In genomic region chr11:60913301-60914196, GRCm38 (mm10) we compare ENCODE assay signal across 8 mouse cellular contexts. TPM values are rescaled to one million over a fixed set of nuclear protein-coding genes. Genes with fewer than 3 reads are reported as not detected.
DNase-seq lines count a peak whose midpoint lies in the region; ATAC-seq lines count a peak whose summit lies in the region.

No protein-coding gene starts in this region.

- H3K9me3 ChIP-seq in intestine, embryonic 14.5 days (ENCODE audit: control insufficient read depth, low read length) = no peaks in the 10 kb centered on the region

- H3K27ac ChIP-seq in intestine, embryonic 14.5 days (ENCODE audit: low read depth) = 0 out of 2 replicates have a peak overlapping the region, but pooled peaks have one; percentile 16

- DNase-seq in adrenal gland, adult 18-20 months (ENCODE audit: low spot score in 2 of 2) = peak; percentile 89 to 90
- peak; percentile 94 for DNase-seq in embryo, embryonic 10.5 days (ENCODE audit: low spot score)
- DNase-seq in gastrocnemius, postnatal 25 days = peak; percentile 89
- DNase-seq in intestine, embryonic 14.5 days (ENCODE audit: low spot score) = peak; percentile 93
- peak; percentile 91 to 92 for DNase-seq in left cerebral cortex, postnatal 14 days (ENCODE audit: low spot score in 2 of 2)
- peak; percentile 89 for DNase-seq in right cerebral cortex, postnatal 14 days
- peak; percentile 88 for DNase-seq in urinary bladder, postnatal 25 days (ENCODE audit: low spot score)

- peak overlapping the region; percentile 53 for H3K9ac ChIP-seq in intestine, embryonic 14.5 days (ENCODE audit: low read length)

- H3K4me2 ChIP-seq in intestine, embryonic 14.5 days (ENCODE audit: low read length) = peak overlapping the region; percentile 84

- intact Hi-C loops in left cerebral cortex, postnatal 14 days (cut with DNase I) = no loop called here

- peak overlapping the region; percentile 83 for H3K4me3 ChIP-seq in intestine, embryonic 14.5 days (ENCODE audit: low read depth, low read length)

- H3K4me1 ChIP-seq in intestine, embryonic 14.5 days (replicated peaks; ENCODE audit: control insufficient read depth, insufficient read depth, low read length) = peaks cover 15% of the 10 kb centered on the region

- peak; percentile 87 for ATAC-seq in intestine, embryonic 14.5 days (replicated peaks; ENCODE audit: low FRiP score, low TSS enrichment, low read depth)
- peak; percentile 86 for ATAC-seq in megakaryocyte-erythroid progenitor cell, adult 5-6 weeks (replicated peaks; ENCODE audit: low FRiP score, low TSS enrichment, poor library complexity, severe bottlenecking)

- no peaks in the 10 kb centered on the region for H3K27me3 ChIP-seq in intestine, embryonic 14.5 days (replicated peaks; ENCODE audit: control insufficient read depth, insufficient read depth, low read length)

- no peaks in the 10 kb centered on the region for H3K36me3 ChIP-seq in intestine, embryonic 14.5 days (ENCODE audit: control insufficient read depth, insufficient read depth, low read length)

- WGBS in intestine, embryonic 14.5 days = under 1% methylated on average over 81 of the region's 86 CpGs

RNA-seq across cellular contexts. Expression of gene Natd1, which starts 1.0 kb away (rescaled TPM):
- 10 to 100 TPM; 21.6 to 22.9 TPM for total RNA-seq in adrenal gland, adult 18-20 months (2021)
- total RNA-seq in gastrocnemius, postnatal 25 days (2021) = 10 to 100 TPM in 1 of 2 experiments, 1 to 10 TPM in 1; 9.5 to 10.3 TPM
- 15.4 and 16.8 TPM in 2 replicates for polyA plus RNA-seq in intestine, embryonic 14.5 days (2014; fragmentation: Nextera tagmentation; extraction: Ambion mirVana)
- 10 to 100 TPM; 10.6 to 11.8 TPM for total RNA-seq in left cerebral cortex, postnatal 14 days (2021)
- total RNA-seq in megakaryocyte-erythroid progenitor cell, adult 5-6 weeks (2014; fragmentation: Nextera tagmentation) = 5.8 and 9.2 TPM in 2 replicates
- 1.4 and 2.2 TPM in 2 replicates for total RNA-seq in megakaryocyte-erythroid progenitor cell, adult 5-6 weeks (2017)

RNA-seq across cellular contexts. Expression of gene Map2k3, which starts 18.3 kb away (rescaled TPM):
- total RNA-seq in adrenal gland, adult 18-20 months (2021) = 100 to 1,000 TPM in 1 of 2 experiments, 10 to 100 TPM in 1; 71.7 to 116 TPM
- 100 to 1,000 TPM; 154 to 218 TPM for total RNA-seq in gastrocnemius, postnatal 25 days (2021)
- polyA plus RNA-seq in intestine, embryonic 14.5 days (2014; fragmentation: Nextera tagmentation; extraction: Ambion mirVana) = 91.7 and 94.5 TPM in 2 replicates
- total RNA-seq in left cerebral cortex, postnatal 14 days (2021) = 10 to 100 TPM; 12.1 to 14.7 TPM
- total RNA-seq in megakaryocyte-erythroid progenitor cell, adult 5-6 weeks (2014; fragmentation: Nextera tagmentation) = 46.0 and 52.1 TPM in 2 replicates
- total RNA-seq in megakaryocyte-erythroid progenitor cell, adult 5-6 weeks (2017) = 13.5 and 19.1 TPM in 2 replicates

RNA-seq across cellular contexts. Expression of gene Tmem11, which starts 34.5 kb away (rescaled TPM):
- total RNA-seq in adrenal gland, adult 18-20 months (2021) = 10 to 100 TPM; 47.8 to 55.9 TPM
- total RNA-seq in gastrocnemius, postnatal 25 days (2021) = 10 to 100 TPM; 34.0 TPM
- 73.9 and 81.6 TPM in 2 replicates for polyA plus RNA-seq in intestine, embryonic 14.5 days (2014; fragmentation: Nextera tagmentation; extraction: Ambion mirVana)
- total RNA-seq in left cerebral cortex, postnatal 14 days (2021) = 10 to 100 TPM; 24.7 to 27.0 TPM
- total RNA-seq in megakaryocyte-erythroid progenitor cell, adult 5-6 weeks (2014; fragmentation: Nextera tagmentation) = 33.3 and 41.4 TPM in 2 replicates
- 78.6 and 101 TPM in 2 replicates for total RNA-seq in megakaryocyte-erythroid progenitor cell, adult 5-6 weeks (2017)

Comparison
In these comparisons a context has a peak if more than half of its experiments do, and no peak if none do; other contexts are left out.
1. Peak in every context shown above with its lines: DNase-seq, ATAC-seq, H3K4me3 ChIP-seq and H3K27ac ChIP-seq.